Mouse (Mus musculus) left cerebral cortex, adult 9 months (tissue): ENCODE measurements around the gene Dcaf1.
A peak's percentile ranks its signal among the peaks of the same experiment; 100 is the strongest.

Experiments used
- DNase-seq, 2 experiments: peaks; one replicate each; pipeline ENCODE4 v3.0.0; 2022; ENCODE audit warnings: low spot score in 2 of 2

Gene Dcaf1

GRCm38 (mm10) chr9:106879471-106879870, 57.8 kb downstream of the Dcaf1 start:
- no peak for DNase-seq

GRCm38 (mm10) chr9:106881071-106881755, 59.5 kb downstream of the Dcaf1 start:
- DNase-seq, result no peak

- DNase-seq, result no peak
Measured at GRCm38 (mm10) chr9:106882176-106882575, 60.5 kb downstream of the Dcaf1 start.

- no peak for DNase-seq
Measured at GRCm38 (mm10) chr9:106883085-106883484, 61.4 kb downstream of the Dcaf1 start.

GRCm38 (mm10) chr9:106884306-106884705, 62.6 kb downstream of the Dcaf1 start:
- DNase-seq, result no peak

- no peak for DNase-seq
Measured at GRCm38 (mm10) chr9:106884996-106885900, 63.6 kb downstream of the Dcaf1 start.

GRCm38 (mm10) chr9:106885901-106886731, 64.4 kb downstream of the Dcaf1 start:
- DNase-seq, result no peak

GRCm38 (mm10) chr9:106886828-106887702, 65.4 kb downstream of the Dcaf1 start, which contains the start of gene Rbm15b:
Rbm15b (minus strand) TSS chr9:106887428.
- DNase-seq, result peak; percentile 95 to 98

- DNase-seq, result no peak
Measured at GRCm38 (mm10) chr9:106888346-106888745, 66.7 kb downstream of the Dcaf1 start.

- DNase-seq, result no peak
Measured at GRCm38 (mm10) chr9:106889321-106889720, 67.6 kb downstream of the Dcaf1 start.

- DNase-seq, result no peak
Measured at GRCm38 (mm10) chr9:106890496-106891240, 69.0 kb downstream of the Dcaf1 start.

- no peak for DNase-seq
Measured at GRCm38 (mm10) chr9:106891341-106891741, 69.7 kb downstream of the Dcaf1 start.

GRCm38 (mm10) chr9:106891829-106892551, 70.3 kb downstream of the Dcaf1 start, which contains the start of gene Manf:
Manf (minus strand) TSS chr9:106891979.
- peak; percentile 98 to 99 for DNase-seq

GRCm38 (mm10) chr9:106892552-106892875, 70.8 kb downstream of the Dcaf1 start:
- no peak for DNase-seq

- no peak for DNase-seq
Measured at GRCm38 (mm10) chr9:106893327-106893726, 71.7 kb downstream of the Dcaf1 start.

- no peak for DNase-seq
Measured at GRCm38 (mm10) chr9:106898901-106899300, 77.2 kb downstream of the Dcaf1 start.

- no peak for DNase-seq
Measured at GRCm38 (mm10) chr9:106901596-106901995, 79.9 kb downstream of the Dcaf1 start.

- DNase-seq, result no peak
Measured at GRCm38 (mm10) chr9:106903099-106903790, 81.6 kb downstream of the Dcaf1 start.

GRCm38 (mm10) chr9:106903791-106904134, 82.1 kb downstream of the Dcaf1 start:
- DNase-seq, result no peak
